Mouse (Mus musculus): ENCODE measurements around the gene Gstm3.
"Not testable (repeated sequence)": the region's sequence is repeated elsewhere in the genome, so short reads cannot be mapped to it uniquely, and the experiment has no call there.

The Gstm3 gene

GRCm38 (mm10) chr3:107974237-107974636 is 5.2 kb upstream of the Gstm3 start:
- CTCF ChIA-PET = no interaction called here

GRCm38 (mm10) chr3:107972070-107972469 is 3.0 kb upstream of the Gstm3 start:
- CTCF ChIA-PET = no interaction called here

- CTCF ChIA-PET = not testable (repeated sequence)
Observed at GRCm38 (mm10) chr3:107971101-107971500, 2.0 kb upstream of the Gstm3 start.

- CTCF ChIA-PET = no interaction called here
Observed at GRCm38 (mm10) chr3:107966631-107967030, 2.5 kb downstream of the Gstm3 start.

GRCm38 (mm10) chr3:107965592-107965991 is 3.5 kb downstream of the Gstm3 start:
- CTCF ChIA-PET = no interaction called here

- CTCF ChIA-PET = no interaction called here
Observed at GRCm38 (mm10) chr3:107964656-107965308, 4.3 kb downstream of the Gstm3 start.

GRCm38 (mm10) chr3:107964026-107964425 is 5.1 kb downstream of the Gstm3 start:
- CTCF ChIA-PET = no interaction called here

- CTCF ChIA-PET = interaction anchor here (0.6 kb wide), 1 partner anchor 162 kb away, joined by 7 read pairs; no protein-coding TSS in a partner anchor
Observed at GRCm38 (mm10) chr3:107955260-107955659, 13.8 kb downstream of the Gstm3 start.

GRCm38 (mm10) chr3:107953906-107954305 is 15.2 kb downstream of the Gstm3 start:
- CTCF ChIA-PET = interaction anchor here (0.5 kb wide), 1 partner anchor 202 kb away, joined by 3 read pairs; no protein-coding TSS in a partner anchor

GRCm38 (mm10) chr3:107953328-107953755 is 15.7 kb downstream of the Gstm3 start:
- CTCF ChIA-PET = no interaction called here

GRCm38 (mm10) chr3:107950531-107950930 is 18.6 kb downstream of the Gstm3 start:
- CTCF ChIA-PET = no interaction called here

GRCm38 (mm10) chr3:107949461-107949860 is 19.6 kb downstream of the Gstm3 start:
- CTCF ChIA-PET = not testable (repeated sequence)

- CTCF ChIA-PET = no interaction called here
Observed at GRCm38 (mm10) chr3:107945729-107946128, 23.4 kb downstream of the Gstm3 start.

GRCm38 (mm10) chr3:107943239-107943990 is 25.7 kb downstream of the Gstm3 start, which contains the start of gene Gstm6:
Gstm6 (minus strand) TSS chr3:107943749.
- CTCF ChIA-PET = no interaction called here

- CTCF ChIA-PET = no interaction called here
Observed at GRCm38 (mm10) chr3:107941261-107941660, 27.8 kb downstream of the Gstm3 start.

- CTCF ChIA-PET = no interaction called here
Observed at GRCm38 (mm10) chr3:107940524-107940923, 28.6 kb downstream of the Gstm3 start.

GRCm38 (mm10) chr3:107939830-107940229 is 29.3 kb downstream of the Gstm3 start:
- CTCF ChIA-PET = no interaction called here

GRCm38 (mm10) chr3:107939403-107939802 is 29.7 kb downstream of the Gstm3 start:
- CTCF ChIA-PET = no interaction called here

GRCm38 (mm10) chr3:107935888-107936287 is 33.2 kb downstream of the Gstm3 start:
- CTCF ChIA-PET = interaction anchor here (0.6 kb wide), 1 partner anchor 55 kb away, joined by 3 read pairs; no protein-coding TSS in a partner anchor

GRCm38 (mm10) chr3:107935268-107935667 is 33.8 kb downstream of the Gstm3 start:
- CTCF ChIA-PET = interaction anchor here (0.6 kb wide), 1 partner anchor 55 kb away, joined by 3 read pairs; no protein-coding TSS in a partner anchor

- CTCF ChIA-PET = no interaction called here
Observed at GRCm38 (mm10) chr3:107932128-107932527, 37.0 kb downstream of the Gstm3 start.

- CTCF ChIA-PET = no interaction called here
Observed at GRCm38 (mm10) chr3:107931670-107932069, 37.4 kb downstream of the Gstm3 start, which contains the start of gene Gstm7. Gstm7 (minus strand) TSS chr3:107931817.

GRCm38 (mm10) chr3:107931134-107931533 is 37.9 kb downstream of the Gstm3 start:
- CTCF ChIA-PET = no interaction called here

All from spleen, embryonic (tissue).